Mouse (Mus musculus): ENCODE results near the gene Plbd1. TPM values are rescaled to one million over a fixed set of nuclear protein-coding genes. Genes with fewer than 3 reads are reported as not detected.

The Plbd1 gene
- polyA plus RNA-seq (2012) = 0.03 and 0.07 TPM in 2 replicates

DNA sequence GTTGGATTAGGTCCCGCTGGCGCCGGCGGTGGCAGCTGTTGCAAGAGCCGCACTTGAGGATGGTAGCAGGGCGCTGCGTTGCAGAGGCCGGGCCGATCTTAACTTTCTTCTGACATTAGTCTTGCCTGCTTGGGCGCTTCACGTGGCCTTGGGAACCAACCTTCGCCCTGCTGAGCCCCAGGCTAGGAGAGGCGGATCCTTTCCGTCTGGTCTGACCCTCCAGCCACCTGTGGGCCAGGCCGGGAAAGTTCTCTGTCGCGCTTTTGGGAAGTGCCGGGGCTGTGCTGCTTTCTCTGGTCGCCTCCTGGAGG is at the start of gene Plbd1:
Gene Plbd1, minus strand, starts transcription at position 223 of the 311 bp plus-strand sequence.
- TF ChIP-seq GATA1 (IDR thresholded peaks at IDR 0.05; ENCODE audit: low read length) (no peak), TAL1 (IDR thresholded peaks at IDR 0.05; ENCODE audit: low read length) (no peak)
- H3K36me3 ChIP-seq (ENCODE audit: control insufficient read depth) = no peaks in the 10 kb centered on the region
- H3K4me1 ChIP-seq (ENCODE audit: control insufficient read depth) = no peaks in the 10 kb centered on the region
- peak within 1 kb of the TSS; percentile 29 for H3K4me3 ChIP-seq (replicated peaks)
- H3K27me3 ChIP-seq (ENCODE audit: control insufficient read depth) = peaks cover 31% of the 10 kb centered on the region
- no peaks in the 10 kb centered on the region; the same call in 1 of the 2 replicates for H3K9me3 ChIP-seq (ENCODE audit: control insufficient read depth, low read length)

DNA sequence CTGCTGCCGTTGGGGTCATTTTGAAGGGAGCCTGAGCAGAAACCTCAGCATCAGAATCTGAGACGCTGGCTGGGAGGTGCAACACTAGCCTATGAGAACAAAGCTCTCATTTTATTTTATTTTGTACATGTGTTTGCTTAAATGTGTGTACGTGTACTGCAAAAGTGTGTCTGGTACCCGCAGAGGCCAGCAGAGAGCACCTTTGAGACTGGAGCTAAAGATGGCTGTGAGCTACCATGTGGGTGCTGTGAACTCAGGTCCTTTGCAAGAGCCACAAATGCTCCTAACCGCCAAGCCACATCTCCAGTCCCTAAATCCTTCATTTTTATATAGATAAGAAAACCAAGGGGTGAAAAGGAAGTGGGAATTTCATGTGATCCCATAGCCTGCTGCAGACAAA is 48.7 kb upstream of the Plbd1 start:
- H3K4me3 ChIP-seq (replicated peaks) = no peak overlapping the region
- TF ChIP-seq GATA1 (IDR thresholded peaks at IDR 0.05; ENCODE audit: low read length) (no peak), TAL1 (IDR thresholded peaks at IDR 0.05; ENCODE audit: low read length) (no peak)
- no peaks in the 10 kb centered on the region for H3K27me3 ChIP-seq (ENCODE audit: control insufficient read depth)
- H3K9me3 ChIP-seq (ENCODE audit: control insufficient read depth, low read length) = no peaks in the 10 kb centered on the region
- H3K4me1 ChIP-seq (ENCODE audit: control insufficient read depth) = no peaks in the 10 kb centered on the region
- no peaks in the 10 kb centered on the region for H3K36me3 ChIP-seq (ENCODE audit: control insufficient read depth)

DNA sequence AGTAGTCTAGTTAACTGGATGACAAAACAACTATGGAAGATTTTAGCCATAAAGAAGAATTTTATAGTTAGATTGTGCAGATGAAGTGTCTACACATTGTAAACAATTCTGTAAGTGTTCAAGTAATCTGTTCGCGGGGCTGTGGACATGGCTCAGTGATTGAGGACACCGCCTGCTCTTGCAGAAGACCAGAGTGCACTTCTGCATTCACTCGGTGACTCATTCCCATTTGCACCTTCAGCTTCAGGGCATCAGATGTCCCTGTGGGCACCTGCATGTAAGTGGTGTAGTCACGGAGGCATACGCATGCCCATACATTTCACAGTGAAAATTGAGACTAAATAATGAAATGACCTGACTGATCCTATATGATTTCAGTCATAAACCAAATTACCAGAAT is 46.9 kb upstream of the Plbd1 start:
- Histone ChIP-seq H3K4me1 (ENCODE audit: control insufficient read depth) (no peaks in the 10 kb centered on the region), H3K4me3 (replicated peaks) (no peak overlapping the region), H3K36me3 (ENCODE audit: control insufficient read depth) (no peaks in the 10 kb centered on the region), H3K27me3 (ENCODE audit: control insufficient read depth) (no peaks in the 10 kb centered on the region), H3K9me3 (ENCODE audit: control insufficient read depth, low read length) (no peaks in the 10 kb centered on the region)
- TF ChIP-seq TAL1 (IDR thresholded peaks at IDR 0.05; ENCODE audit: low read length) (no peak), GATA1 (IDR thresholded peaks at IDR 0.05; ENCODE audit: low read length) (no peak)

DNA sequence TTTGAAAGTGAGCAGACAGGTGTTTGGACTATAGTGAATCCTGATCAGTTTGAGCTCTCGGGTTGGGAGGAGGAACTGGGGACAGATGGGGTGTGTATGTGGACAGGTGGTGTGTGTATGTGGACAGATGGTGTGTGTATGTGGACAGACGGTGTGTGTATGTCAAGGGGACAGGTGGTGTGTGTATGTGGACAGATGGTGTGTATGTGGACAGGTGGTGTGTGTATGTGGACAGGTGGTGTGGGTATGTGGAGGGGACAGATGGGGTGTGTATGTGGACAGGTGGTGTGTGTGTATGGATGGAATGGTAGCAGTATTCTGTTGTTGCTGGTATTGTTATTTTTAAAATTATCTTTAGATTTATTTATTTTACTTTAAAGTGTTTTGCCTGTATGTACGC is 40.1 kb upstream of the Plbd1 start:
- Histone ChIP-seq H3K4me3 (replicated peaks) (no peak overlapping the region), H3K9me3 (ENCODE audit: control insufficient read depth, low read length) (no peaks in the 10 kb centered on the region), H3K36me3 (ENCODE audit: control insufficient read depth) (no peaks in the 10 kb centered on the region), H3K27me3 (ENCODE audit: control insufficient read depth) (no peaks in the 10 kb centered on the region), H3K4me1 (ENCODE audit: control insufficient read depth) (no peaks in the 10 kb centered on the region)
- TF ChIP-seq GATA1 (IDR thresholded peaks at IDR 0.05; ENCODE audit: low read length) = no peak
- TF ChIP-seq TAL1 (IDR thresholded peaks at IDR 0.05; ENCODE audit: low read length) = no peak

DNA sequence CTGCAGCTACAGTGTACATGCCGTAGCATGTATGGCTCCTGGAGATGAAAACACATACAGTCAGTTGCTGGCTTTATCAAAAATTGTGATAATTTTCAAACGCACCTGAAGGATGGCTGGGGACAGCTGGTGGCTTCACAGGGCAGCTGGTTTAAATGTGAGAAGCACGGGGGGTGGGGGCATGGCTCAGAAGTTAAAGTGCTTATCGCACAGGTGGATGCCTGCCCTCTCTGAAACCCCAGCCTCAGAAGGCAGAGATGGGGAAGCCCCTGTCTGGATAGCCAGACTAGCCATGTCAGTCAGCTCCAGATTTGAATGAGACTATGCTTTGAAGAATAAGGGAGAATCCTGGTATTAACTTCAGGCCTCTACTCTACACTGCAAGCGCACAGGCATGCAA is 39.5 kb upstream of the Plbd1 start:
- no peaks in the 10 kb centered on the region for H3K9me3 ChIP-seq (ENCODE audit: control insufficient read depth, low read length)
- H3K4me1 ChIP-seq (ENCODE audit: control insufficient read depth) = no peaks in the 10 kb centered on the region
- no peak overlapping the region for H3K4me3 ChIP-seq (replicated peaks)
- H3K36me3 ChIP-seq (ENCODE audit: control insufficient read depth) = no peaks in the 10 kb centered on the region
- TF ChIP-seq TAL1 (IDR thresholded peaks at IDR 0.05; ENCODE audit: low read length) = no peak
- no peak for TF ChIP-seq GATA1 (IDR thresholded peaks at IDR 0.05; ENCODE audit: low read length)
- no peaks in the 10 kb centered on the region for H3K27me3 ChIP-seq (ENCODE audit: control insufficient read depth)

DNA sequence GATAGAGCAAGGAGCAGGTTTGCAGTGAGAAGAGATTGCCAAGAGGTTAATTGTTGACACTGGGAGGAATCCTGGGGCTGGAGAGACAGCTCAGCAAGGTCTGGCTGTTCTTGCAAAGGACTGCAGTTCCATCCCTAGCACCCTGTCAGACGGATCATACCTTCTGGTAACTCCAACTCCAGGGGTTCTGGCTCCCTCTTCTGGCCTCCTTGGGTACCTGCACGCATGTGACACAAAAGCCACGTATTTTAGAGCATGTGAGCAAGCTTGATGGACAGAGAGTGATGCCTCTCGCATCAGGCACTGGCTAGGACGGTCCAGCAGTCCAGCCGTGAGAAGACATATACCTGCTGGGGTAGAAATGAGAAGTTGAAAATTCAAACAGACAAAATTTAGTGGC is 29.6 kb upstream of the Plbd1 start:
- no peaks in the 10 kb centered on the region for H3K4me1 ChIP-seq (ENCODE audit: control insufficient read depth)
- no peaks in the 10 kb centered on the region for H3K36me3 ChIP-seq (ENCODE audit: control insufficient read depth)
- TF ChIP-seq TAL1 (IDR thresholded peaks at IDR 0.05; ENCODE audit: low read length) (no peak), GATA1 (IDR thresholded peaks at IDR 0.05; ENCODE audit: low read length) (no peak)
- peaks cover 5% of the 10 kb centered on the region; the same call in 1 of the 2 replicates for H3K9me3 ChIP-seq (ENCODE audit: control insufficient read depth, low read length)
- no peak overlapping the region for H3K4me3 ChIP-seq (replicated peaks)
- H3K27me3 ChIP-seq (ENCODE audit: control insufficient read depth) = no peaks in the 10 kb centered on the region

DNA sequence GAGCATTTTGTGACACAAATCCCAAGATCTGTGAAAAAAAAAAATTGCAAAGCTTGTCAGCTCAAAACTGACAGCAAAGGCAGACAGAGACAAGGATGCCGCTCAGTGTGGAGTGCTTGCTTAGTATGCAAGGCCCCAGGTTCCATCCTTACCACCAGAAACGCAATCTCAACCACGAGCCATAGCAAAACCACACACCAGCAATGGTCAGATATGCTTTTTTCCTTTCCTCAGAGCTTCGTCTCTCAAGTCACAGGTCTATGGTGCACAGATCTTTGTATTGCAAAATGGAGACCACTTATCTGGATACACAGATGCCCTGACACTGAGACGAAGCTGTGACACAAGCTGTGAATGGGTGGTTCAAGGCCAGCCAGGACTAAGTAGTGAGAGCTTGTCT is 28.8 kb upstream of the Plbd1 start:
- no peak overlapping the region for H3K4me3 ChIP-seq (replicated peaks)
- no peak for TF ChIP-seq GATA1 (IDR thresholded peaks at IDR 0.05; ENCODE audit: low read length)
- no peaks in the 10 kb centered on the region for H3K27me3 ChIP-seq (ENCODE audit: control insufficient read depth)
- H3K4me1 ChIP-seq (ENCODE audit: control insufficient read depth) = no peaks in the 10 kb centered on the region
- H3K9me3 ChIP-seq (ENCODE audit: control insufficient read depth, low read length) = peaks cover 5% of the 10 kb centered on the region; the same call in 1 of the 2 replicates
- no peaks in the 10 kb centered on the region for H3K36me3 ChIP-seq (ENCODE audit: control insufficient read depth)

DNA sequence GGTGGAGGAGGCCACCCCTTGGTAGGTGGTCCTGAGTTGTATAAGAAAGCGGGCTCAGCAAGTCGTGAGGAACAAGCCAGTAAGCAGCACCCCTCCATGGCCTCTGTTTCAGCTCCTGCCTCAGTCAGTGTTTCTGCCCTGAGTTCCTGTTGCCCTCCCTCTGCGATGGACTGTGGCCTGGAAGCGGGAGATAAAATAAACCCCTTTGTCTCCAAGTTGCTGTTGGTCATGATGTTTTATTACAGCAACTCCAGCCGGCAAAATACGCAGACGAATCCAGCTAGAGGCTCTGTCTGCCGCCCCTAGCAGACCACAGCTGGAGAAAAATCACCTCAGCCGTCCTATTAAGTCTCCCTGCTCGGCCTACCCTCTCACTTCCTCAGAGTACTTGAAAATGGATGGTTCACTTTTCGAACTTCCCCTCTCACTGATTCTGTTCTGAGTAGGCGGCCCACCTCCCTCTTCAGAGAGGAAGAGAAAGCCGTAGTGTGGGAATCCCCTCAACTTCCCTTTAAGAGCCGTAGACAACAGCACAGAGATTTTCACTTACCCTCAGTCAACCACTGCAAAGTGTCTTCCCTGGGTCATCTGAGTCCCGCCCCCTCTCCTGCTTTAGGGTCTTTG is 28.2 kb upstream of the Plbd1 start:
- H3K9me3 ChIP-seq (ENCODE audit: control insufficient read depth, low read length) = peaks cover 5% of the 10 kb centered on the region; the same call in 1 of the 2 replicates
- no peaks in the 10 kb centered on the region for H3K36me3 ChIP-seq (ENCODE audit: control insufficient read depth)
- TF ChIP-seq GATA1 (IDR thresholded peaks at IDR 0.05; ENCODE audit: low read length) (no peak), TAL1 (IDR thresholded peaks at IDR 0.05; ENCODE audit: low read length) (no peak)
- H3K4me3 ChIP-seq (replicated peaks) = no peak overlapping the region
- no peaks in the 10 kb centered on the region for H3K27me3 ChIP-seq (ENCODE audit: control insufficient read depth)
- no peaks in the 10 kb centered on the region for H3K4me1 ChIP-seq (ENCODE audit: control insufficient read depth)

DNA sequence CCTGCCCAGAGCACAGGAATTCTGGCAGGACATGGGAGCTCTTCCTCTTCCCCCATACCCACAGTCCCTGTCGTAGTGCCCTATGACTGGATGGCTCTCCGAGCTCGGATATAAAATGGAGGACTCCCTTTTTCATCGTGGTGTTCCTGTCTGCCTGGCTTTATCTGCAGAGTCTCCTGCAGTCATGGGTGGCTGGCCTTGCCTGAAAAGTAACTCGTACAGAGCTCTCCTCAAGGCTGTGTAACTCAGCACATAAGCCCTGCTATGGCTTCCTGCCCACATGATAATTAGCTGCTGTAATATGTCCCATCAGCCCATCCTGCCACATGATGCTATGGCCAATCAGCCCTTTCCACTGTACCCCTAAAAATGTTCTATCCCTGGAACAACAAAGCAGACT is 23.7 kb upstream of the Plbd1 start:
- no peak for TF ChIP-seq TAL1 (IDR thresholded peaks at IDR 0.05; ENCODE audit: low read length)
- TF ChIP-seq GATA1 (IDR thresholded peaks at IDR 0.05; ENCODE audit: low read length) = no peak
- Histone ChIP-seq H3K4me1 (ENCODE audit: control insufficient read depth) (no peaks in the 10 kb centered on the region), H3K4me3 (replicated peaks) (no peak overlapping the region), H3K9me3 (ENCODE audit: control insufficient read depth, low read length) (no peaks in the 10 kb centered on the region), H3K36me3 (ENCODE audit: control insufficient read depth) (no peaks in the 10 kb centered on the region), H3K27me3 (ENCODE audit: control insufficient read depth) (no peaks in the 10 kb centered on the region)
